Mouse (Mus musculus): ENCODE data around the gene Itga9.

The Itga9 gene

DNA sequence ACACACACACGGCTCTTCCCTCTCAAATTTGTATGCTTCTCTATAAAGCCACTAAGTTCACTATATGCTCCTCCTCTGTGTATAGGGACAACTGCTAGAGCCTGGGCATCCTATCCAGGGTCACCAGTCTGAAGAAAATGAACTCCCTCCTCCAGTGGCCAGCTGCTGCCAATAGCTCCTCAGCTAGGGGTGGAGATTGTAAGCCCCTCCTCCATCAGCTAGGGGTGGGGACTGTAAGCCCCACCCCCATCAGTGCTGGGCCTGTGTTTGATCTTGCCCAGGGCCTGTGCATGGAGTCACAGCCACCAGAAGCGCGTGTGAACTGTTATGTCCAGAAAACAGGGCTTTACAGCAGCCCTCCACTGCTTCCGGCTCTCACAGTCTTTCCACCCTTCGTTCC is 3.9 kb upstream of the Itga9 start:
- in situ Hi-C loops (cut with MseI, MboI) = no loop called here

GRCm38 (mm10) chr9:118606817-118607371 is 404 bp downstream of the Itga9 start:
- in situ Hi-C loops (cut with MseI, MboI) = loop anchor here (5.0 kb wide), 1 partner anchor 265 kb away; no protein-coding TSS in a partner anchor

GRCm38 (mm10) chr9:118607701-118608401 is 1.4 kb downstream of the Itga9 start:
- in situ Hi-C loops (cut with MseI, MboI) = loop anchor here (5.0 kb wide), 1 partner anchor 264 kb away; no protein-coding TSS in a partner anchor

DNA sequence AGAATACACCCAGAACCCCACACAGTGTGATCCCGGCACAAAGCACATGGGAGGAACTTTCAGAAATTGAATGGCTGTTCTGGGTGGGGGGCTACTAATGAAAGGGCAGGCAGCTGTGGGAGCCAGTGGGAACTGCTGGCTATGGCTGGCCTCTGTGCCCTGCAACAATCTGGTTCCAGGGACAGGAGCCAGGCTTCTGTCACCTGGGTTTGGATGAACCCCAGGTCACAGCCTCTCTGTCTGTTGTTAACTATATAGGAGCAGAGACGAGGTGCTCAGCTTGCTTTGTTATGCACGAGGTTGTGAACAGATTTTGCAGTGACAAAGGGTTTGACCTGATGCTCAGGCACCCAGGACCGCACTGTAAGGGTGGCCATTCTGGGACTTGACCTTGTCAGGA is 2.1 kb downstream of the Itga9 start:
- in situ Hi-C loops (cut with MseI, MboI) = loop anchor here (5.0 kb wide), 1 partner anchor 264 kb away; no protein-coding TSS in a partner anchor

GRCm38 (mm10) chr9:118610060-118610459 is 3.6 kb downstream of the Itga9 start:
- in situ Hi-C loops (cut with MseI, MboI) = no loop called here

GRCm38 (mm10) chr9:118611111-118611541 is 4.6 kb downstream of the Itga9 start:
- in situ Hi-C loops (cut with MseI, MboI) = no loop called here

- in situ Hi-C loops (cut with MseI, MboI) = no loop called here
These were observed 5.6 kb downstream of the Itga9 start for GRCm38 (mm10) chr9:118611958-118612581.

DNA sequence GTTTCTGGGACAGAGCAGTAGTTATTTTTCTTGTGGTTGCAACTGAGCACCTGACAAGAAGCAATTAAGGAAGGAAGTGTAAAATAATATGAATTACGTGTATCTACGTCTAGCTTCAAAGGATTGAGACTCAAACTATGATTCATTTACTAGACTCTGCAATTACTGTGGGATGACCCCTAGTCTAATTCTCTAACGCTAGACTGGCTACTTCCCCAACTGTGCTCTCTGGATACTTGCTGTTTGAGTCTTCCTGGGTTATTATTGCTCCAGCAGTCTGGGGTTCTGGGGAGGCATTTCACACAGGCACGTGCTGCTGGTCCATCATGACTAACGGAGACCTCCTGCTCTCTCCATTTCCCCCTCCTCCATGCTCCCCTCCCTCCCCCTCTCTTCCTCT is 10.7 kb downstream of the Itga9 start:
- in situ Hi-C loops (cut with MseI, MboI) = no loop called here

GRCm38 (mm10) chr9:118618732-118619250 is 12.3 kb downstream of the Itga9 start:
- in situ Hi-C loops (cut with MseI, MboI) = no loop called here

- in situ Hi-C loops (cut with MseI, MboI) = no loop called here
These were observed 14.3 kb downstream of the Itga9 start for GRCm38 (mm10) chr9:118620807-118621206.

- in situ Hi-C loops (cut with MseI, MboI) = no loop called here
These were observed 15.2 kb downstream of the Itga9 start for GRCm38 (mm10) chr9:118621691-118622090.

DNA sequence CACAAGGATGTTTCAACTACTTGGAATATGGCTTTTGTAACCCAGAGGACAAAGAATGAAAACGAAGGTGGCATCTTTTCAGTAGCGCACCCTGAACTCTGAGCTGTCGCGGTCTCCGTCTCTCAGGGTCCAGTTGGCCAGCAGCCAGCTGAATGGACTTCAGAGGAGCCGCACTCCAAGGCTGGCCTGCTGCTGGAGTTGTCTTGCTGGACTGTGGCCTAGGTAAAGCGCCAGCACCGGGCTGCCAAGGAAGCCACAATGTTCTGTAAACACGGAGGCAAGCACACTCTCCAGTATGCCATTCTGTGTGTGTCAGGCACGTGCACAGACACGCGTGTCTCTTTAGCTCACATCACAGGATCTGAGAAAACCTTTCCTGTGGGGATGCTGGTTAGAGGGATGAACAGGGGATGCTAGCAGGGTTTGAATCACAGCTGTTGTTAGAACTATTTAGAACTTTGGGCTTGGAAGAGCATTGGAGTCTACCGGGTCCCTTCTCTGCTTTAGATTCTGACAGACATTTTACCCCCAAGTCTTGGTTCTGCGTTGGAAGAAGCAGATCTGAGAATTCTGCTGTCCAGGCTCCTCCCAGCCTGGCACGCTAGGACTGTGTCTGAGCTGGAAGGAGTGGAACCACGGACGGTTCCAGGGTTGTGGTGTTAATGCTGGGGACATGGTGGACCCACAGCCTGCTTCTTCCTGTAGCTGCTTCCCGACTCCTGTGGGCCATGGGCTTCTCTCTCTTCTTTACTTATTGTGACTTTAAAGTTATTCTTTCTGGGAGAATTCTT is 16.1 kb downstream of the Itga9 start:
- in situ Hi-C loops (cut with MseI, MboI) = no loop called here

DNA sequence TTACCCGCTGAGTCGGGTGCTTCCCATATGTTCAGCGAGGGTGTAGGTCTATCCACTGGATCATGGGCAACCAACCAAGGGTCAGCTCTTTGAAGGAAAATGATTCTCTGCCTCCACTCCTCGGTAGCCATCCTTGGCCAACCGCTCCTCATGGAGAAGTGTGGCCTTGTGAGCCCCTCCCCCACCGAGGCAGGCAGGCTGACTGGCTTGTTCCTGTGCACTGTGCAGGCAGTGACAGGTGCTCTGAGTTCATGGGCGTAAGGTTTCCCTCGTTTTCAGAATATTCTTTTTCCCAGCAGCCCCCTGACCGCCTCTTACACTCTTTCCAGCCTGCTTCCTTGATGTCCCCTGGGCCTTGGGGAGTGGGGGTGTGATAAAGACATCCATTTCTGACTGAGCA is 17.0 kb downstream of the Itga9 start:
- in situ Hi-C loops (cut with MseI, MboI) = no loop called here

GRCm38 (mm10) chr9:118624146-118624545 is 17.7 kb downstream of the Itga9 start:
- in situ Hi-C loops (cut with MseI, MboI) = no loop called here

DNA sequence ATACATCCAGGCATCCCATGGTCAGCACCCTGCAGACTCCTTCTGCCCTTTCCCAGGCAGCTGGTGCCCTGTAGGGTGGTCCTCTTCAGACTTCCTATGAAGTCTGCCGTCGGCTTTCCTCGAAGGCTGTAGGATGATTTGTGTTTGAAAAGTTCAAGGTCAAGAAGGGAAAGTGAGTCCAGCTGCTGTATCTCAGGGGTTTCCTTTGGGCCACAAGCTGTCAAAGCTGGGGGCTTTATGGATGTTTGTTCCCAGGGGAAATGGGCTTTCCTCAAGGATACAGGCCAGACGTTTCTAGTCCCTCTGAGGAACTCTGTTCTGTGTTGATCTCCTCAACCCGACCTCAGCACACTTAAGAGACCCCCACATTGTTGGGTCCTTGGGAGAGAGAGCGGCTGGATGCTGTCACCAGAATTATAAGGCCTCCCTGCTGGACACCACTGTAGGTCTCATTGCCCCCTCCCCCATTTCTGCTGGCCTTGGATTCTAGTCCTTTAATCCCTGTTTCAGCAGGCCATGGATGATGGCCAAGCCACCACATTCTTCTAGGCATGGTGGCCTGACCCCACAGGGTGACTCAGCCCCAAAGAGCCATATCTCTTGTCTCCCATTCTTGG is 23.4 kb downstream of the Itga9 start:
- in situ Hi-C loops (cut with MseI, MboI) = no loop called here

GRCm38 (mm10) chr9:118631775-118632757 is 25.6 kb downstream of the Itga9 start:
- in situ Hi-C loops (cut with MseI, MboI) = no loop called here

DNA sequence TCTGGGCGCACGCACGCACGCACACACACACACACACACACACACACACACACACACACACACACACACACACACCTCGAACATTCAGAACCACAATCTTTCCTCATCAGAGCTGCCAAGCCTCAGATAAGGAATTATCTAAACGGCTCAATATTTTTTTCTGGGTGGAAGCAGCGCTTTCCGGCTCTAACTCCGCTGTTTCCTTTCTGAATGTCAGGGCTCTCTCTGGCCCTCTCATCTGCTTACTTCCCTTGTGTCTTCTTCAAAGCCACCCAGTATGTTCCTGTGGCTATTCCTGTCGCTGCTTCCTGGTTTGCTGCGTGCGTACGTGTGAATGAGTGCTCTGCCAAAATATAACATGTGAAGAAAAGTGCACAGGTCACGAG is 26.3 kb downstream of the Itga9 start:
- in situ Hi-C loops (cut with MseI, MboI) = no loop called here

- in situ Hi-C loops (cut with MseI, MboI) = no loop called here
These were observed 32.2 kb downstream of the Itga9 start for GRCm38 (mm10) chr9:118638642-118639210.

DNA sequence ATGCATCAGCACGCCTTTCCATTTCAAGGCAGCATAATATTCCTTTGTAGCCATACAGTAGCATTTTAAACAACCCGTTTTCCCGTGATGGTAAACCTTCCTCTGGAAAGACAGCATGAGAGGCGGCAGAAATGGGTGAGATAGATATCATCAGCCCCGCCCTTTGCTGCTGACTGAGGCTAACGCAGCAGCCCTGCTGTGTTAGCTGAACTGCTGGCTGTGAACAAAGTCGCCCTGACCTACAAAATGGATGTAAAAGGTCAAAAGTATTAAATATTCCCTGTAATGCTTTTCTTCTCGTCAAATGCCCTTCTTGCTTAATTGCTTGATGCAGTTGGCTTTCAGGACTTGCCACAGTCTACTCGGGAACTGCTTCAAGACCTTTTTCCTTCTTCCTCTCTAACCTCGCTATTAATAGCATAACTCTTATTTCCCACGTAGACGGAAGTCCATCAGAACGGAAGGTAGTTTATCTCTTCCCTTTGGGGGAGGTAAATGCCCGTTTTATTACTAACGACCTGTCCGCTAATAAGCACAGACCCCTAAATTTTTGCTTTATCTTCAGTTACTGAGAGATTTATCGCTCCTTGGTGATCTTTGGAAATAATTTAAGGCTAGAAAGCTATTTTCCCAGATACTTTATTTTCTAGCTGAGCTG is 39.3 kb downstream of the Itga9 start:
- in situ Hi-C loops (cut with MseI, MboI) = no loop called here
